Mouse (Mus musculus): ENCODE results near the gene Rnf26. TPM values are rescaled to one million over a fixed set of nuclear protein-coding genes. Genes with fewer than 3 reads are reported as not detected.
A peak's percentile ranks its signal among the peaks of the same experiment; 100 is the strongest.

Rnf26 gene
- polyA plus RNA-seq (2012; ENCODE audit: insufficient read depth, insufficient read length, low replicate concordance, missing spikeins), result 257 TPM in 1 of 2 replicates, not detected in the other

GRCm38 (mm10) chr9:44113105-44113789 lies at the start of gene Rnf26, which contains the start of gene Gm49380:
Gene Rnf26, minus strand, starts transcription at chr9:44113517.
Gene Gm49380, minus strand, starts transcription at chr9:44113500.
- Histone ChIP-seq H3K4me3 (ENCODE audit: insufficient read depth, low read depth, low read length) (peak within 1 kb of the TSS; percentile 81), H3K27ac (ENCODE audit: insufficient read depth, low read depth, low read length) (no peak within 1 kb of the TSS), H3K4me1 (ENCODE audit: control insufficient read depth, insufficient read depth, low read length) (peaks cover 26% of the 10 kb centered on the region)
- under 1% methylated on average over 46 of the region's 51 CpGs for WGBS
- TF ChIP-seq CTCF (IDR thresholded peaks at IDR 0.05; ENCODE audit: insufficient read depth, low read depth, low read length) (no peak), POLR2A (IDR thresholded peaks at IDR 0.05; ENCODE audit: insufficient read depth, low read depth, low read length) (peak; percentile 35; the same call in 1 of the 2 replicates)

GRCm38 (mm10) chr9:44159886-44160285 lies 46.6 kb upstream of the Rnf26 start:
- Histone ChIP-seq H3K4me3 (ENCODE audit: insufficient read depth, low read depth, low read length) (no peak overlapping the region), H3K27ac (ENCODE audit: insufficient read depth, low read depth, low read length) (no peak overlapping the region), H3K4me1 (ENCODE audit: control insufficient read depth, insufficient read depth, low read length) (no peaks in the 10 kb centered on the region)
- TF ChIP-seq POLR2A (IDR thresholded peaks at IDR 0.05; ENCODE audit: insufficient read depth, low read depth, low read length) (no peak), CTCF (IDR thresholded peaks at IDR 0.05; ENCODE audit: insufficient read depth, low read depth, low read length) (no peak)
- WGBS, result 90% methylated on average over 3 of the region's 3 CpGs

GRCm38 (mm10) chr9:44147290-44147689 lies 34.0 kb upstream of the Rnf26 start:
- TF ChIP-seq CTCF (IDR thresholded peaks at IDR 0.05; ENCODE audit: insufficient read depth, low read depth, low read length) (no peak), POLR2A (IDR thresholded peaks at IDR 0.05; ENCODE audit: insufficient read depth, low read depth, low read length) (no peak)
- Histone ChIP-seq H3K4me3 (ENCODE audit: insufficient read depth, low read depth, low read length) (no peak overlapping the region), H3K27ac (ENCODE audit: insufficient read depth, low read depth, low read length) (no peak overlapping the region), H3K4me1 (ENCODE audit: control insufficient read depth, insufficient read depth, low read length) (peaks cover 11% of the 10 kb centered on the region)
- 37% methylated on average over 3 of the region's 3 CpGs for WGBS

- Histone ChIP-seq H3K4me1 (ENCODE audit: control insufficient read depth, insufficient read depth, low read length) (peaks cover 14% of the 10 kb centered on the region), H3K27ac (ENCODE audit: insufficient read depth, low read depth, low read length) (peak overlapping the region; percentile 32), H3K4me3 (ENCODE audit: insufficient read depth, low read depth, low read length) (no peak overlapping the region)
- TF ChIP-seq CTCF (IDR thresholded peaks at IDR 0.05; ENCODE audit: insufficient read depth, low read depth, low read length) (no peak), POLR2A (IDR thresholded peaks at IDR 0.05; ENCODE audit: insufficient read depth, low read depth, low read length) (no peak)
These were observed 31.4 kb upstream of the Rnf26 start for GRCm38 (mm10) chr9:44144718-44145060.

GRCm38 (mm10) chr9:44144023-44144717 lies 30.9 kb upstream of the Rnf26 start:
- Histone ChIP-seq H3K4me3 (ENCODE audit: insufficient read depth, low read depth, low read length) (no peak overlapping the region), H3K27ac (ENCODE audit: insufficient read depth, low read depth, low read length) (peak overlapping the region; percentile 58), H3K4me1 (ENCODE audit: control insufficient read depth, insufficient read depth, low read length) (peaks cover 14% of the 10 kb centered on the region)
- 15% methylated on average over 7 of the region's 8 CpGs for WGBS
- TF ChIP-seq POLR2A (IDR thresholded peaks at IDR 0.05; ENCODE audit: insufficient read depth, low read depth, low read length), result no peak
- TF ChIP-seq CTCF (IDR thresholded peaks at IDR 0.05; ENCODE audit: insufficient read depth, low read depth, low read length), result no peak

DNA sequence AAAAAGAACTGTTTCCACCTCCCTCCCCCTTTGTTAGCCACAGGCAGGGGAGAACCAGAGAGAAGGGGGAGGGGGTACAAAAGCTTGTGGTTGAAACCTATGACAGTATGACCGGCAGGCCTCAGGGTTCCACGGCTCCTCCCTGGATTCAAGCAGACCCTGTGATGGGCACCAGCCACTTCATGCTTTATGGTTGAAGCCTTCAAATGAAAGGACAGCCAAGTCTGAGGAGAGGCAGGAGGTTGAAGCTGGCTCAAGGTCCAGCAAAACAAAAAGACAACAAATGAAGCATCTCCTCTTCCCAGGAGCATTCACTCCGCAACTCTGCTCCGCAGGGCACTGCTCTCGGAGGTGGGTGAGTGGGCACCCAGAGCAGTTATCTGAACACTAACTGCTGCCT lies 30.1 kb upstream of the Rnf26 start:
- 38% methylated on average over 5 of the region's 5 CpGs for WGBS
- peaks cover 14% of the 10 kb centered on the region for H3K4me1 ChIP-seq (ENCODE audit: control insufficient read depth, insufficient read depth, low read length)
- no peak overlapping the region for H3K4me3 ChIP-seq (ENCODE audit: insufficient read depth, low read depth, low read length)
- peak overlapping the region; percentile 58; the same call in 1 of the 2 replicates for H3K27ac ChIP-seq (ENCODE audit: insufficient read depth, low read depth, low read length)
- TF ChIP-seq CTCF (IDR thresholded peaks at IDR 0.05; ENCODE audit: insufficient read depth, low read depth, low read length) (no peak), POLR2A (IDR thresholded peaks at IDR 0.05; ENCODE audit: insufficient read depth, low read depth, low read length) (no peak)

GRCm38 (mm10) chr9:44141951-44142350 lies 28.6 kb upstream of the Rnf26 start:
- Histone ChIP-seq H3K4me3 (ENCODE audit: insufficient read depth, low read depth, low read length) (no peak overlapping the region), H3K27ac (ENCODE audit: insufficient read depth, low read depth, low read length) (no peak overlapping the region), H3K4me1 (ENCODE audit: control insufficient read depth, insufficient read depth, low read length) (peaks cover 14% of the 10 kb centered on the region)
- WGBS, result 64% methylated on average over 5 of the region's 5 CpGs
- TF ChIP-seq CTCF (IDR thresholded peaks at IDR 0.05; ENCODE audit: insufficient read depth, low read depth, low read length), result no peak
- TF ChIP-seq POLR2A (IDR thresholded peaks at IDR 0.05; ENCODE audit: insufficient read depth, low read depth, low read length), result no peak

- 82% methylated on average over 4 of the region's 4 CpGs for WGBS
- H3K27ac ChIP-seq (ENCODE audit: insufficient read depth, low read depth, low read length), result no peak overlapping the region
- H3K4me1 ChIP-seq (ENCODE audit: control insufficient read depth, insufficient read depth, low read length), result peaks cover 22% of the 10 kb centered on the region
- no peak overlapping the region for H3K4me3 ChIP-seq (ENCODE audit: insufficient read depth, low read depth, low read length)
- TF ChIP-seq POLR2A (IDR thresholded peaks at IDR 0.05; ENCODE audit: insufficient read depth, low read depth, low read length), result no peak
- TF ChIP-seq CTCF (IDR thresholded peaks at IDR 0.05; ENCODE audit: insufficient read depth, low read depth, low read length), result no peak
These were observed 24.5 kb upstream of the Rnf26 start for GRCm38 (mm10) chr9:44137846-44138245.

DNA sequence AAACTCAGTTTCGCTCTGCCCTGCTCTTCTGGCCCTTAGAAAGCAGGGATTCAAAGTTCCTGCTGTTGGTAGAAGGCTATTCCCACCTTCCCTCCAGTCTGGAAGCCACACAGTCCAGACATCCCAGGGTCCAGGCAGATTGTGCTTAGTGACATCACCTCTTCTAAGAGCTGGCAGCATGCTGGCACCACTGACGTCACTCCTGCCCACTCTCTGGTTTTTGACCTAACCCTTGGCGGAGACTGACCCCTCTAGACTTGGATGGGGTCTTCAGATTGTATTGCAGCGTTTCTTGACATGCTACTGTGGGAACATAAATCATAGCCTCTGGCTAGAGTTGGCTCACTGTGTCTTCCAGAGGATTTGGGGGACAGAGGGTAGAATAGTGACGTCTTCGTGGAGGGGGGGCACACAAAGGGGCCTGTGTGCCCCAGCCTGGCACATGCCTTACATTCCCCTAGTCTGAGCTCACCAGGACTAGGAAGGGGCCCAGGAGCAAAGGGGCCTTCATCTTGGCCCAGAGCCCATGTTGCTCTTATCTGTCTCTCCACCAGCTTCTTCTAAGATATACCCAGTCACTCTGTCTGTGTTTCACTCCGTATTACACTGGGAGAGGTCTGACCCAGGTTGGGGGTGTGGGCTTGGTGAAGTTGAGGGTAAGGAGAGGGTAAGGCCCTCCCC lies 22.6 kb upstream of the Rnf26 start:
- 61% methylated on average over 7 of the region's 7 CpGs for WGBS
- Histone ChIP-seq H3K4me1 (ENCODE audit: control insufficient read depth, insufficient read depth, low read length) (peaks cover 26% of the 10 kb centered on the region), H3K27ac (ENCODE audit: insufficient read depth, low read depth, low read length) (no peak overlapping the region), H3K4me3 (ENCODE audit: insufficient read depth, low read depth, low read length) (no peak overlapping the region)
- no peak for TF ChIP-seq CTCF (IDR thresholded peaks at IDR 0.05; ENCODE audit: insufficient read depth, low read depth, low read length)
- no peak for TF ChIP-seq POLR2A (IDR thresholded peaks at IDR 0.05; ENCODE audit: insufficient read depth, low read depth, low read length)
